Mouse (Mus musculus) layer of hippocampus, adult 2 months (tissue): ENCODE measurements around the gene Zfp949. TPM values are rescaled to one million over a fixed set of nuclear protein-coding genes. Genes with fewer than 3 reads are reported as not detected.

ENCODE experiments used
- DNase-seq, 2 experiments: peaks; one replicate each; pipeline ENCODE4 v3.0.0; 2022; ENCODE audit warnings: low spot score in 2 of 2
- H3K27ac ChIP-seq: fragments of 200-600 bp; 2 replicates; pipeline ENCODE4 v1.8.1; 2022
- H3K4me3 ChIP-seq: fragments of 200-600 bp; 2 replicates; pipeline ENCODE4 v1.8.1; 2022; ENCODE audit warnings: mild to moderate bottlenecking
- CTCF ChIP-seq: fragments of 200-600 bp; conservative IDR thresholded peaks from 2 replicates; pipeline ENCODE4 v1.8.1; 2022; ENCODE audit warnings: antibody characterized with exemption, mild to moderate bottlenecking, moderate library complexity
- long read RNA-seq, 2 experiments: library from polyadenylated mRNA; stranded (forward); transcript quantifications; one replicate each; pipeline ENCODE4 v2.0.0; 2021; ENCODE audit warnings: borderline mapping rate in 2 of 2
- total RNA-seq, 2 experiments: library from RNA; stranded (reverse); gene quantifications; 2 replicates each; pipeline ENCODE4 v1.2.3; 2021

Zfp949 gene
- total RNA-seq, result 10 to 100 TPM; 21.8 to 25.0 TPM
- long read RNA-seq, experiment 1, partial matches to known transcripts, result 4 of 11 reads
- long read RNA-seq, experiment 1, other reads (novel, unspliced or antisense), result 7 of 11 reads
- long read RNA-seq, experiment 2, partial matches to known transcripts, result 1 of 16 reads
- long read RNA-seq, experiment 2, other reads (novel, unspliced or antisense), result 13 of 16 reads

GRCm38 (mm10) chr9:88547851-88548613 lies at the start of gene Zfp949:
Gene Zfp949, plus strand, starts transcription at chr9:88548020.
- TF ChIP-seq CTCF, result no peak
- H3K4me3 ChIP-seq, result peak within 1 kb of the TSS; percentile 97
- H3K27ac ChIP-seq, result peak within 1 kb of the TSS; percentile 97
- peak; percentile 67 to 89 for DNase-seq

GRCm38 (mm10) chr9:88500112-88500511 lies 47.7 kb upstream of the Zfp949 start:
- TF ChIP-seq CTCF, result no peak
- H3K27ac ChIP-seq, result no peak overlapping the region
- DNase-seq, result no peak
- no peak overlapping the region for H3K4me3 ChIP-seq

- DNase-seq, result no peak
- no peak for TF ChIP-seq CTCF
- Histone ChIP-seq H3K4me3 (no peak overlapping the region), H3K27ac (no peak overlapping the region)
These were observed 46.0 kb upstream of the Zfp949 start for GRCm38 (mm10) chr9:88501846-88502245.

- Histone ChIP-seq H3K4me3 (no peak overlapping the region), H3K27ac (no peak overlapping the region)
- no peak for TF ChIP-seq CTCF
These were observed 32.3 kb upstream of the Zfp949 start for GRCm38 (mm10) chr9:88515546-88515945.

GRCm38 (mm10) chr9:88516361-88516995 lies 31.3 kb upstream of the Zfp949 start:
- TF ChIP-seq CTCF, result no peak
- Histone ChIP-seq H3K4me3 (no peak overlapping the region), H3K27ac (no peak overlapping the region)
- no peak for DNase-seq

More at GRCm38 (mm10) chr9:88515546-88515945, 32.3 kb upstream of the Zfp949 start:
- no peak for DNase-seq

- peak overlapping the region; percentile 5; the same call in 1 of the 2 replicates for H3K27ac ChIP-seq
- DNase-seq, result no peak
- no peak for TF ChIP-seq CTCF
- no peak overlapping the region for H3K4me3 ChIP-seq
These were observed 28.3 kb upstream of the Zfp949 start for GRCm38 (mm10) chr9:88519390-88520121.

- no peak for TF ChIP-seq CTCF
- DNase-seq, result no peak
- H3K27ac ChIP-seq, result no peak overlapping the region
- no peak overlapping the region; the same call in 1 of the 2 replicates for H3K4me3 ChIP-seq
These were observed 27.5 kb upstream of the Zfp949 start for GRCm38 (mm10) chr9:88520122-88520848.

GRCm38 (mm10) chr9:88520849-88521483 lies 26.9 kb upstream of the Zfp949 start:
- TF ChIP-seq CTCF, result no peak
- peak overlapping the region; percentile 60 for H3K4me3 ChIP-seq
- H3K27ac ChIP-seq, result 0 out of 2 replicates have a peak overlapping the region, but pooled peaks have one; percentile 28
- no peak for DNase-seq

- H3K4me3 ChIP-seq, result peak overlapping the region; percentile 60
- DNase-seq, result no peak
- H3K27ac ChIP-seq, result peak overlapping the region; percentile 97
- no peak for TF ChIP-seq CTCF
These were observed 25.8 kb upstream of the Zfp949 start for GRCm38 (mm10) chr9:88521961-88522568.

- Histone ChIP-seq H3K27ac (peak overlapping the region; percentile 97), H3K4me3 (peak overlapping the region; percentile 60)
- TF ChIP-seq CTCF, result peak; percentile 63
- DNase-seq, result peak; percentile 96 to 97
These were observed 25.1 kb upstream of the Zfp949 start for GRCm38 (mm10) chr9:88522569-88523334.

- no peak overlapping the region for H3K27ac ChIP-seq
- DNase-seq, result no peak
- peak overlapping the region; percentile 60 for H3K4me3 ChIP-seq
- TF ChIP-seq CTCF, result no peak
These were observed 24.5 kb upstream of the Zfp949 start for GRCm38 (mm10) chr9:88523335-88523668.
